Mouse (Mus musculus) erythroblast, embryonic 14.5 days (primary cell): ENCODE measurements around the gene Gsk3b.

ENCODE experiments used
- GATA1 ChIP-seq: IDR thresholded peaks from 2 replicates; pipeline ENCODE4 v1.6.1; 2012; ENCODE audit warnings: low read length, inconsistent platforms, mixed read lengths
- TAL1 ChIP-seq: IDR thresholded peaks from 3 replicates; pipeline ENCODE4 v1.6.1; 2012; ENCODE audit warnings: low read length, inconsistent platforms, mixed read lengths

- TF ChIP-seq TAL1 (no peak), GATA1 (no peak)
Observed at GRCm38 (mm10) chr16:38047781-38048558, 40.8 kb upstream of the Gsk3b start.
